Mouse (Mus musculus): Measurements from ENCODE around the gene Ccnb1. TPM values are rescaled to one million over a fixed set of nuclear protein-coding genes. Genes with fewer than 3 reads are reported as not detected.
"Not testable (repeated sequence)": the region's sequence is repeated elsewhere in the genome, so short reads cannot be mapped to it uniquely, and the experiment has no call there.

Gene Ccnb1
- total and polyA plus RNA-seq, 3 experiments, result 139 to 682 (median 229) TPM

DNA sequence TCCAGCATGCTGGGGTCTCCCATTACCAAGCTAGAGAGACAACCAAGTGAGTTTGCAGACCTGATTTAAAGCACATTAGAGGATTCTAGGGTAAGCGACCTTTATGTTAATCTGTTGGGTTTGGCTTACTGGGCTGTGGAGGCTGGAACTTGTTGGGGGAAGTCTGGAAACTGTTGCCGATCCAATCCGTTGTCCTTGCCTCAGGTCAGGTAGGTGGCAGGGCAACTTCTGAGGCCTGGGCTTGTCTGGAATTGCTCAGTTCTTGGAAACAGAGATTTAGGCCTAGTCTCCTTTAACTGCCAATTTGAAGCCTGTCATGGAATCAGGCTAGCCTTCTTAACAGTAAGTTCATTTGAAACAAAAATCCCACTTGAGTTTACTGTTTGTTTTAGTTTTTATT lies 2.7 kb upstream of the Ccnb1 start:
- no peak for DNase-seq (ENCODE audit: low read depth, low spot score)
- Histone ChIP-seq H3K4me3 (ENCODE audit: control insufficient read depth in 1 of 2, insufficient read depth in 1 of 2, low read depth in 2 of 2, low read length in 2 of 2) (no peak overlapping the region), H3K27me3 (ENCODE audit: control insufficient read depth in 1 of 2, insufficient read depth in 2 of 2, low read length in 2 of 2) (no peaks in the 10 kb centered on the region), H3K79me2 (ENCODE audit: control insufficient read depth, insufficient read depth, low read length, poor library complexity) (peaks cover 22% of the 10 kb centered on the region), H3K27ac (ENCODE audit: control insufficient read depth, low read depth, low read length) (no peak overlapping the region), H3K9ac (ENCODE audit: control insufficient read depth, low read depth, low read length, poor library complexity, severe bottlenecking) (no peak overlapping the region), H3K9me3 (replicated peaks; ENCODE audit: insufficient read depth, low read length) (no peaks in the 10 kb centered on the region), H3K36me3 (ENCODE audit: control insufficient read depth in 1 of 2, insufficient read depth in 2 of 2, low read length in 2 of 2) (peaks cover 11 to 12% of the 10 kb centered on the region in 2 experiments), H3K4me1 (ENCODE audit: control insufficient read depth in 1 of 2, insufficient read depth in 2 of 2, low read length in 2 of 2) (peaks cover 6 to 13% of the 10 kb centered on the region in 2 experiments)
- no peak for TF ChIP-seq USF2 (IDR thresholded peaks at IDR 0.05; ENCODE audit: borderline replicate concordance in 1 of 2, insufficient read depth in 1 of 2, low read depth in 1 of 2, low read length in 2 of 2)
- TF ChIP-seq BHLHE40 (IDR thresholded peaks at IDR 0.05; ENCODE audit: borderline replicate concordance, low read depth, low read length), result no peak
- TF ChIP-seq UBTF (IDR thresholded peaks at IDR 0.05; ENCODE audit: borderline replicate concordance, insufficient read depth, low read depth, low read length), result no peak
- TF ChIP-seq CHD2 (IDR thresholded peaks at IDR 0.05; ENCODE audit: low read length), result no peak
- TF ChIP-seq E2F4 (IDR thresholded peaks at IDR 0.05; ENCODE audit: borderline replicate concordance, low read depth, low read length), result no peak
- no peak for TF ChIP-seq ZMIZ1 (IDR thresholded peaks at IDR 0.05; ENCODE audit: low read depth, low read length)
- no peak for TF ChIP-seq SMC3 (IDR thresholded peaks at IDR 0.05; ENCODE audit: low read depth, low read length)
- no peak for TF ChIP-seq GABPA (IDR thresholded peaks at IDR 0.05; ENCODE audit: low read depth, low read length)
- TF ChIP-seq SIN3A (IDR thresholded peaks at IDR 0.05; ENCODE audit: low read length), result no peak

DNA sequence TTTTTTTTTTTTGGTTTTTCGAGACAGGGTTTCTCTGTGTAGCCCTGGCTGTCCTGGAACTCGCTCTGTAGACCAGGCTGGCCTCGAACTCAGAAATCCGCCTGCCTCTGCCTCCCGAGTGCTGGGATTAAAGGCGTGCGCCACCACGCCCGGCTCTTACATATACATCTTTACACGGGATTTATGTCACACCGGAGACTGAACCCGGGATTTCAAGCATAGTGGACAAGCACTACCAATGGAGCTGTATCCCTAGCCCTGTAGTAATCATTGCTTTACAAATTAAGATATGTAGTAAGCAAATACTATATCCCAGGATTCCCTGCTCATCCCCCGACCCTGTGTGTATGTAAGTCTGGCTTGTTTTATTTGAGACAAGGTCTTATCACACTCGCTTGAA lies 1.7 kb upstream of the Ccnb1 start:
- not testable (repeated sequence) for H3K27me3 ChIP-seq (ENCODE audit: control insufficient read depth in 1 of 2, insufficient read depth in 2 of 2, low read length in 2 of 2); H3K27ac ChIP-seq (ENCODE audit: control insufficient read depth, low read depth, low read length); H3K9ac ChIP-seq (ENCODE audit: control insufficient read depth, low read depth, low read length, poor library complexity, severe bottlenecking); H3K9me3 ChIP-seq (replicated peaks; ENCODE audit: insufficient read depth, low read length); DNase-seq (ENCODE audit: low read depth, low spot score); H3K4me3 ChIP-seq (ENCODE audit: control insufficient read depth in 1 of 2, insufficient read depth in 1 of 2, low read depth in 2 of 2, low read length in 2 of 2)
- Histone ChIP-seq H3K79me2 (ENCODE audit: control insufficient read depth, insufficient read depth, low read length, poor library complexity) (peaks cover 27% of the 10 kb centered on the region), H3K36me3 (ENCODE audit: control insufficient read depth in 1 of 2, insufficient read depth in 2 of 2, low read length in 2 of 2) (peaks cover 20 to 22% of the 10 kb centered on the region in 2 experiments), H3K4me1 (ENCODE audit: control insufficient read depth in 1 of 2, insufficient read depth in 2 of 2, low read length in 2 of 2) (peaks cover 8 to 18% of the 10 kb centered on the region in 2 experiments)

DNA sequence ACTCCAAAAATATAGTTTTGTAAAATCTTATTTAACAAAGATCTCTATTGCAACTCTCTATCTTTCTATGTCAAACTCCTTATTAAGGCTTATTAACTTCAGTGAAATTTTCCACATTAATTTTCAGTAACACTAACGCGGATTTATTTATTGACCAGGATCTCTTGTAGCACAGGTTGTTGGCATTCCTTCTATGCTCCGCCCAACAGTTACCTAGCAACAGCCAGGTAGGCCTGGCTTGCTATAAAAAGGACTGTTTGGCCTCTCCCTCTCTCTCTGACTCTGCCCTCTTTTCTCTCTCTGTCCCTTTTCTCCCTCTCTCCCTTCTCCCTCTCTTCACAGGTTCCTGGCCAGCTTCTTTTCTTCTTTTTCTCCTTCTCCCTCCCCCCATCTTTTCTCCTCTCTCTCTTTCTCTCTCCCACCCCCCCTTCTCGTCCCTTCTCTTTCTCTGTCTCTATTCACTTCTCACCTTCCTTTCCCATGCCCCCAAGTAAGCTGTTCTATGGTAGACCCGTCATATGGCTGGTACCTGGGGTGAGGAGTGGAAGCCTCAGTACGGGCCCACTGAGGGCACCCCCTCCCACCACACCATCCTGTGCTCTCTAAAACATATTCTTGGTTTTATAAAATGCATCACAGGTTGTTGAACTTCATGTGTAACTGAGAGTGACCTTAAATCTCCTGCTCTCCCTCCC lies 1.1 kb upstream of the Ccnb1 start:
- peaks cover 27% of the 10 kb centered on the region for H3K79me2 ChIP-seq (ENCODE audit: control insufficient read depth, insufficient read depth, low read length, poor library complexity)
- H3K4me3 ChIP-seq (ENCODE audit: control insufficient read depth in 1 of 2, insufficient read depth in 1 of 2, low read depth in 2 of 2, low read length in 2 of 2), result no peak overlapping the region
- H3K27me3 ChIP-seq (ENCODE audit: control insufficient read depth in 1 of 2, insufficient read depth in 2 of 2, low read length in 2 of 2), result no peaks in the 10 kb centered on the region
- no peak overlapping the region for H3K9ac ChIP-seq (ENCODE audit: control insufficient read depth, low read depth, low read length, poor library complexity, severe bottlenecking)
- H3K36me3 ChIP-seq (ENCODE audit: control insufficient read depth in 1 of 2, insufficient read depth in 2 of 2, low read length in 2 of 2), result peaks cover 26 to 27% of the 10 kb centered on the region in 2 experiments
- H3K27ac ChIP-seq (ENCODE audit: control insufficient read depth, low read depth, low read length), result no peak overlapping the region
- no peaks in the 10 kb centered on the region for H3K9me3 ChIP-seq (replicated peaks; ENCODE audit: insufficient read depth, low read length)
- TF ChIP-seq TCF12 (IDR thresholded peaks at IDR 0.05; ENCODE audit: low read depth, low read length), result no peak
- no peak for TF ChIP-seq USF1 (IDR thresholded peaks at IDR 0.05; ENCODE audit: low read depth, low read length)
- no peak for DNase-seq (ENCODE audit: low read depth, low spot score)
- peaks cover 8 to 18% of the 10 kb centered on the region in 2 experiments for H3K4me1 ChIP-seq (ENCODE audit: control insufficient read depth in 1 of 2, insufficient read depth in 2 of 2, low read length in 2 of 2)
